Mouse (Mus musculus) megakaryocyte progenitor cell, adult 5-6 weeks (primary cell): ENCODE measurements around the gene Asb15. TPM values are rescaled to one million over a fixed set of nuclear protein-coding genes. Genes with fewer than 3 reads are reported as not detected.

Experiments
- ATAC-seq: replicated peaks from 2 replicates; pipeline ENCODE4 v1.8.0; 2016; ENCODE audit warnings: mild to moderate bottlenecking, moderate TSS enrichment, inconsistent platforms; ENCODE audit not compliant: poor library complexity
- total RNA-seq, 2 experiments: library from RNA; stranded (forward) in 1 of 2; stranded (reverse) in 1 of 2; fragments of 157-497, 149-512 nt in 1 of 2; fragments of 200-1000 nt in 1 of 2; gene quantifications; 2 replicates each; pipeline versions ENCODE4 v1.2.3 to v1.2.4; 2015 to 2017

The Asb15 gene
- total RNA-seq, 2 experiments from 2014 or later, result not detected

DNA sequence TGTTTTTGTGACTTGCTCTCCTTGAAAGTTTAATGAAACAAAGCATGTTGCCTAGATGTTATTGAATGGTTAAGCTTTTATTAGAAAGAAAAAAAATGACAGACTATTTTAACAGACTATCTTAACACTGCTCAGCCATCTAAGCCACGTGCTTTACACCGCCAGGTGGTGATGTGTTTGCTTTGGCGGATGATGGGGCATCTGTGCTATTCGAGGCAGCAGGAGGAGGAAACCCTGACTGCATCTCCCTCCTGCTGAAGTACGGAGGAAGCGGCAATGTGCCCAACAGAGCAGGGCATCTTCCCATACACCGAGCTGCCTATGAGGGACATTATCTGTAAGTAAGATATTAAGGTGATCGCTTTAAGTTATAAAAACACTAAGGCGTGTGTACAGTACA, 36.1 kb downstream of the Asb15 start:
- ATAC-seq, result no peak

DNA sequence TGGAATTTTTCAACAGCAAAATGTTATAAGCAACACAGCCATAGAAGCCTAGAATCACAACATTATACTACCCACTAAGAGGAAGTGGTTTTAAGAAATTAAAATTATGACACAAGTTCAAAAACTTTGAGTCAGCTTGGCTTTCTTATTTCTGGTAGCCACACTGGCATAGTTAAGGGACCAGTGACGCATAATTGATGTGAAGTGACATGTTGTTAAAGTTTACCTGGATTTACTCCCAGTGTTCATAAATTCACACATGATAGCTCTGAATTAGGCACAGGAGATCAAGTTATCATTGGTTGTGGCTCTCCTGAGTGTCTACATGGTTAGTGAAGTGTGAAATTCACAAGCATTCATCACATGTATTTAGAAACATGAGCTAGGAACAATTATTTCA, 36.9 kb downstream of the Asb15 start:
- no peak for ATAC-seq

DNA sequence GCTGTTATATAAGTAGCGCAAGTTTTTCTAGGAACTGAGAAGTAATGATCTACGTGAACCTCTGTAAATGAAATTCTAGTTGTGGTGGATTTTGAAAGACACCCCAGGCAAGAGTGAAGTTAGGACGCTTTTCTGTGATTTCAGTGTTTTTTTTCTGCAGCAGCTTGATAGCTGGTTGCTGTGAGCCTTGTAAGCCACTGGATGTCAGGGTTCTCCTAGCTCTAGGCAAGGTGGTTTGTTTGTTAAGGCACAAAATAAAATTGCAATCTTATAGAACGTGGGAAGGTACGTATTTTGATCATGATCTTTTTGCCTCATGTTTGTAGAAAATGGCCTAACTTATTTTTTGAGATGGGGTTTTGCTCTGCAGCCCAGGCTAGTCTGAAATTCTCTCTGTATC, 41.0 kb downstream of the Asb15 start:
- ATAC-seq, result no peak

DNA sequence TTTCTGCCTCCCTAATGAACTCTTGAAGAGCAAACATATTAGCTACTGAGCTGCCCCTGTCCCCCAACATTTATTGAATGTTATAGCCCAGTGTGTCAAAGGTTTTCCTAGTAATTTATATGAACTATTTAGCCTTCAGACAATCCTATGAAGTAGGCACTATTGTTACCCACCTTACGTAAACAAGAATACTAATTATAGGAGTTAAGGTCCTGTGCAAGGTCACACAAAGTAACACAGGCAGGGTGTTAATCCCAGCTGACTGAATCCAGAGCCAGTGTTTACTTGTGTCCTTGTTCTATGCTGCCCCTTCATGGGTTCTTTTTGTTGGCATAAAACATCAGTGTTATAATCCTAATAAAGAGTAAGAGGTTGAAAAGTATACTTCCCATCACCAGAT, 41.8 kb downstream of the Asb15 start:
- no peak for ATAC-seq

DNA sequence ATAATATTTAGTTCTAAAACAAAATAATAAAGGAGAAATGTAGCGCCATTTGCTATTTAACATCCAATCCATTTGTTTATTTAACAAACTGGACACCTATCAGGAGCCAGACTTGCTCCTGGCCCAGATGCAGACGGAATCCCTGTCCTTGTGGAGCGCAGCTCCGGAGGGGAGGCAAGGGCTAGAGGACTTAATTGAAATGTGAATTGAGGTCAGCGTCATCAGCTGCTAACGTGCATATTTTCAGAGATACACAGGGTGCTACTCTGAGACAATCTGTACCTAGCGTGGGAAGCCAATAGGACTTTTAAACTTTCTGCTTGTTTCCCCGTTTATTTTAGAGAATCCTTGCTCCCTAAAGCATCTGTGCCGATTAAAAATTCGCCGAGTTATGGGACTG, 42.3 kb downstream of the Asb15 start:
- ATAC-seq, result no peak

DNA sequence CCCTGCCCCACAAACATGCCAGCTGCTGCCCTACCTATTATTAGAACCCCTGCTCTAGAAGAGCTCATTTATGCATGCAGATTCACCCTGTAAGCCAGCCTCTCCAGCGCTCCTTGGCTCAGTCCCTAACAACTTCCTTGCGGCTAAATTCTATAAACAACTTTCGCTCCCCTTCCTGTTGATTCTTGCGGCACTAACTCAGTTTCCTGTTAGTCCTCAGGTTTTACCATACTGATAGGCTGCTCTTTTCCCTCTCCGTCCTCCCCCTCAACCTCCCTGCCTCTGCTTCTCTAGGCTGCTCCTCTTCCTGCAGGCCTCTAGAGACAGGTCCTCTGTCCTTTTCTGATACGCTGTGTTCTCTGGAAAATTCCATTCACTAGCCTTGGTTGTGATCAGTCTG, 43.2 kb downstream of the Asb15 start:
- no peak for ATAC-seq

DNA sequence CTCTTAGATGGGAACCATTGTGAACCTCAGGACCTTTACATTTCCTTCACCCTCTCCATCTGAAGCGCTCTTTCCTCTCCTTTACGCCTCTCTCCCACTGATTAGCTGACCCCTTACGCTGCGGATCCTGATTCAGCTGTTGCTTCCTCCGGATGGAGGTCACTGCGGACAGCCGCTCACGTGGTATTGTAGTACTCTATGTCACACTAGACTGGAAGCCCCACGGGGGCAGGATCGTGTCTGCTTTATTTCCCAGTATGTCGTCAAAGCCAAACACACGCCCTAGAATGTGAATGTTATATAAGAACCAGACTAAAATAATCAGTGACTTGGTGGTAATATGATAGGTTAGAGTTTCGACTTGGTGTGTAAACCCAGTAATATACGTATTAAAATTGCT, 44.5 kb downstream of the Asb15 start:
- no peak for ATAC-seq

DNA sequence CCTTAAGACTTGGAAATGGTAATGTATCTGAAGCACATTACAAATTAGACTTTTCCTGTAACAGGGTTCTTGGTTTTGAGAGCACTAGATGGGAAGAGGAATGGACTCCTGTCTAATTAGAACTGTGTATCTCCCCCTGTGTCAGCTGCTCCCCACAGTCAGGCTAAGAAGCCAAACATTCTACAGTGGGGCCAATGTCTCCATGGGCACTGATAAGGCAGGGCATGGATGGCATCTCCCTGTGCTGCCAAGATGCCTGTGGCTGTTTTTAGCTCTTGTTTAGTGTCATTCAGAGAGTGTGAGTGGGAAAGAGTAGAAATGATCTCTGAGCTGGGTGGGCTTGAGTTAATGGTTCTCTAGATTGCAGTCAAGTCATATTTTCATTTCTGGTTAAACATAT, 45.4 kb downstream of the Asb15 start:
- ATAC-seq, result no peak

DNA sequence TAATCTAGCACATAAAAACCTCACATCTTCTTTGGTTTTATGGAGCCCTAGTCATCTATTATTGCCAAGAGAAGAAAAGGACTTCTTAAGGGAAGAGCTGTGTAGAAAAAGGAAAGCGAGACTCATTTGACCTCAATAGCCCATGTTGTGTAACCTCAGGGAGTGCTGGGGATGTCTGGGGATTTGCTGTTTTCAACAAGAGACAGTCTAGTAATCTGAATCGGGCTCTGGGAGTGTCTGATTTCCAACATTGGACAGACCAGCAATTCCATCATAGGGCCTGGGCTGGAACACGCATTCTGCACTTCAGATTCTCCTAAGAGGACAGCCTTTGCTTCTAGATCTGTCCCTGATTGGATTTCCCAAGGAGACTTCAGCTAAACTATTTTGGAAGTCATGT, 55.5 kb downstream of the Asb15 start:
- ATAC-seq, result no peak

DNA sequence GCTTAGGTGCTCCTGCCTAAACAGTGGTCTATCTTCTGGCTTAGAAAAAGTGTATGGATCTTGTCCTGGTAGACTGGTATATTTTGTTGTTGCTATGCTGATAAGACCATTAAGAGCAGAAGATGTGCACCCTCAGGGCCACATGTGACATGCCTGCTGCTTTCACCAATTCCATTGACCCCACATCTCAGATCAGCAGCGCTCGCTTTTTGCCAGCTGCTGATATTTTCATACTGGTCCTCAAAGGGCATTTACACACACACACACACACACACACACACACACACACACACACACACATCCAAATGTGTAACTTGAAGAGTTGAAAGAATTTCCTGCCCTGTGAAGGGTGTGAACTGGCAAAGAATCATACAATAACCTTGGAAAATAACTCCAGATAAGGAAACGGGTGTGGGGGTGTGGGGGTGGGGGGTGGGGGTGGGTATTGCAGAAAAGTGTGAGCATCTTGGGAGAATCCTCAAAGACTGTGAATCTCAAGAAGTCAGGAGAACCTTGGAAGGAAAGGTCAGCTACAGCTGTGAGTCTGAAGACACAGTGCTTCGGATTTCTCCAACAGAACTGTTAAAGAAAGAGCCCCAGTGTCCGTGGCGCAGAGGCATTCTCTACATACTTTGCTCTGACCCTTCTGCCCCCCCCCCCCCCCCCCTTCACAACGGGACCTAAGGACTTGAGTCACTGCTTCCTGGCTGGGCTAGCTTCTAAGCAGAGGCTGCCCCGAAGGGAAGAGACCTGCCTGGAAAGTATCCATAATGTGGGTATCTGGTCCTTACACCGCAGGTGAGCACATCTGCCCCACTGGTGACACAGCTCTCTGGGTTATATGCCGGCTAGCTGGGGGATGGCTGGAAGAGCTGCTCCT, 57.7 kb downstream of the Asb15 start:
- ATAC-seq, result no peak

DNA sequence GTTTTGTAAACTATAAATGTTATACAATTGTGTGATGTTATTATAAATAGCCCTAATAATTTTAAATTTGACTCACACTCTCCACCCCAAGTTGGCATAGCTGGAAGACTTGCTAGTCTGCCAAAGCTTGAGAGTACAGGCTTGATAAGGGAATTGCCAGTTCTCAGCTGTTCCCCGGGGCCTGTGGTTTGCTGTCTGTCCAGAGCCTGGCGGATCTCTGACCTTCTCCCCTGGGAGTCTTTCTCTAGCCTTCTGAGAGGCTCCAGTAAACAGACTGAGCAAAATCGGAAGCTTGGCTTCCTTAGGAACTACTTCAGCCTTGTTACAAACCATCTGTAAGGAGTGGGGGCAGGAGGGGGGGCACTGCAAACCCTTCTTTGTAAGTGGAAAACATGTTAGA, 58.9 kb downstream of the Asb15 start:
- no peak for ATAC-seq

DNA sequence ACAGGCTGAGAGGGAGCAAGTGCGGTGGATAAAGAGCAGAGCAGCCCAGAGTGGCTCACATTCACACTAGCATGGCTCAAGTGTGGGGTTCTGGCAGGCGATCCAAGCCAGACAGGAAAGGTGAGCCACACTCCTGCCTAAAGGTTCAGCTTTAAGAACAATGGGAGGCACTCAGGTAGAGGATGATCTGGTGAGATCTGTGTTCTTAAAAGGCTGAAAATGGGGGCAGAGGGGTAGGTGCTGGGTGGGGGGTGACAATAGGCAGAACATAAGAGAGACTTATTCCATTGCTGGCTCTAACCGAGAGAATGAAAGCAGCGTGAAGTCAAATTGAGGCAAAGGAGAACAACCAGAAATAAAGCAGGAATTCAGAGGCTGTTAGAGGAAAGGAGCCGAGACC, 62.3 kb downstream of the Asb15 start:
- no peak for ATAC-seq

DNA sequence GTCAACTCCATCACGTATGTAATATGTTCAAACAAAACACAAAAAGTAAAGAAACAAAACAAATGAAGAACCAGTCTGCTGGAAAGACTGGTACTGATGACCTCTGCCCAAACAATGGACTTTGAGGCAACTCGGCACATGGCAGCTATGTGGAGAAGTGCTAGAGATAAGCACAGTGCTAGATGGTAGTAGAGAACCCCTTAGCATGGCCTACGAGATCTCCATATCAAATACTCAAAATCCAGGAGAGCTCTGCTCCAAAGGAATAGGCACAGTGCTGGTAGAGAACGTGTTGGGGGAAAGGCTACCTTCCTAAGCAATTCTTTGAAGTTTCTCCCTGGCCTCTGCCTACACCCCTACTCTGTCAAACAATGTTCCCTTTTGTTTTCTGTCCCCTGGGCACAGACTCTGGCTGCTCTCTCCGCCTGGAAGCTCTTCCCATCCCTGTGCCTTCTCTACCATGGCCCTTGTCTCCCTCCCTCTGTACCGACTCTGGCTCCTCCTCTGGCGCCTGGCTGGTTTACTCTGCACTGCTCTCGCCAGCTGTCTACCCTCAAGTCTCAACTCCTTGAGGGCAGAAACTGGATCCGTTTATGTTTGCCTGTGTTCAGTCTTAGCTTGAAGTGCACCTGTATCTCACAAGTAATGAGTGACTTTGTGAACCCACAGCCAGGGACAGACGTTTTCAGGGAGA, 63.7 kb downstream of the Asb15 start:
- no peak for ATAC-seq

DNA sequence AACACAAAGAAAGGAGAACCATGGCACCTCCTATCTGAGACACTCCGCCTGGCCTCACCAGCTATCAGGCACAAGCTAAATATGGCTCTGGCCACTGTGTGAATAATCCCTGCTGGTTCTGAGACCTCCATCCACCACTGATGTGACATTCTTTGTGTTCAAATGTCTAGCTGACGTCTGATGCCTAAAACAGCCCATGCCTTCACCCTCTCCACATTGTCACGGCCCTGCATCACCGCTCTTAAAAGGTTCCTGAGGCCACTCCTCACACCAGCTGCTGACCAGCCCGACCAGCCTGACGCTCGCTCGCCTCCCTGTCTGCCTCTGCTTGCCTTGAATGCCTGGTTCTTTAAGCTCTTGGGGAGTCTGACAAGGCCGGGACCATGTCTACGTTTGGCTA, 69.6 kb downstream of the Asb15 start, which contains the start of gene Lmod2:
Gene Lmod2 (plus strand): TSS at position 263 of the 400 bp plus-strand sequence.
- ATAC-seq, result no peak

DNA sequence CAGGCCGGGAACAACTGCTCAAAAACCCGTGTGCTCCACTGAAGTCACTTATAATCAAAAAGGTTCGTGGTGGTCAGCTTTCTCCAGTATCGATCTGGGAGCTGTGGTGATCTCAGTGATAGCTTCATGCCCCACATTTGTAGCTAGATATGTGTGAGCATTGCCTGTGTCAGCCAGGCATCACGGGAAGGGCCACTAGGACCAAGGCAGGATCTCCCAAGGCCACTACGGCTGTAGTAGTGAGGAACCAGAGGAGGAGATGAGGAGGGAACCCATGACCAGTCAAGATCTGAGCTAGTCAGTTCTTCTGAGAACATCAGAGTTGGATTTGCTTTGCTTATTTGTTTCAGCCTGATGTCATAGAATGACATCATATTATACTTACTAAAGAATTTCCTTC, 71.2 kb downstream of the Asb15 start:
- no peak for ATAC-seq

DNA sequence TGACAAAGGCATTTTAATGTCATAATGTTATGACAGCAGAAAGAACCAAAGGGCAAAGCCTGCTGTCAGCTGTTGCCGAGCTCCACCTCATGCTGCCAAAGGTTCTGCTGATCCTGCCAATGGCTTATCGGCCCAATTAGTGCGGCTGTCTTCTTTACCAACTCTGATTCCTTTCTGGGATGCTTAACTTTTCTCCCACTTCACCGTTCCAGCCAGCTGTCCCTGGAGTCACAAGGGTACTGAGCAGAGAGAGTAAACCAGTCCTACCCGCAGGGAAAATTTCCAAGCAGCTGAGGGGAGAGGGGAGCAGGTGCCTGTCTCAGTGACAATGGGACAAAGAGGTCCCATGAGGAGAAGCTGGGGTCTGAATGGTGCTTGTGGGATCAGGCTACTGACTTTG, 71.7 kb downstream of the Asb15 start:
- ATAC-seq, result no peak

DNA sequence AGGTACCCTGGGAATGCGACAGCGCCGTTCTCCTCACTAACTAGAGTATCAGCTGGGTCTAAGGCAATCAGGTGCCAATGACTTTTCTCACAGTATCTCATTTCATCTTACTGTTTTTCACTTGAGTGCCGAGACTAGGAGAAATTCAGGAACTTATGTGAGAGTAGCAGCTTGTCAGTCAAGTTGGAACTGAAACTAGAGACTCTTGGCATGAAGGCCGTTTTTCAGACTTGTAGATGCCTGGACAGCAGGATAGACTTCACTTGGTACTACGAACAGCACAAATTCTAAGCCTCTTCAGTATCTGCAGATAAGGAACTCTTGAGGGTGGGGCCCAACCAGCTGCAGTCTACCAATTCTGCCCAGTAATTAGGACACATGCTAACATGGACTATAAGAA, 72.2 kb downstream of the Asb15 start:
- ATAC-seq, result peak; percentile 42; the same call in 1 of the 2 replicates

DNA sequence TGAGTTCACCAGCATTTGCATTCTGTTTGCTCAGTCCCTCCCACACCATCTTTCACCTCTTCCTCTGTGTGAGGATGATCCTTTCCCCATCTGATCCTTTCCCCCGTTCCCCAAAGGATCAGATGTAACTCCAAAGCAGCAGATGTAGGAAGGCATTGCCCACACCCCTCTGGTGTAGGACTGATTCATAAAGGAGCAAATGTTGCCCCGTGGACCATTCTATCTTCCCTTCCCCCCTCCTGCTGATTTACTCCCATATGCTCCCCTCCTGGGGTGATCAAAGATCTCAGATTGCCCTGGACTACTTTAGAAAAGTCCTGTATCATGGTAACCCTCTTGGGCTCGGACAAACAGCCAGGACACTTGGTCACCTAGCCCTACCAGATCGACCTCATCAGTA, 72.8 kb downstream of the Asb15 start:
- no peak for ATAC-seq

DNA sequence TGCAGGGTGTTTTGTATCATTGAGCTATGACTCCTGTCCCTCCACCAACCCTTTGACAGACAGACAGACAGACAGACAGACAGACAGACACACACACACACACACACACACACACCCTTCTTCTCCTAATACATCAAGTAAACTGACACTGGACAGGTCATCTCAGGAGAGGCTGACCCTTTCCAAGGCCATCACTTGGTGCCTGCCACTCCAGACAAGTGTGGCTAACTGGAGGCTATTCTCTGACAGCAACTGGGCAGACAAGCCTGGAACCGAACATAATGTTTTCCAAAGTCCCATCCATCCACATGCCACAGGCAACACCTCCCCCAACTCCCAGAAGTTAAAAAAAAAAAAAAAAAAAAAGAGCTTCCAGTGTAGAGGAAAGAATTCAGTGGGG, 73.7 kb downstream of the Asb15 start:
- ATAC-seq, result no peak

DNA sequence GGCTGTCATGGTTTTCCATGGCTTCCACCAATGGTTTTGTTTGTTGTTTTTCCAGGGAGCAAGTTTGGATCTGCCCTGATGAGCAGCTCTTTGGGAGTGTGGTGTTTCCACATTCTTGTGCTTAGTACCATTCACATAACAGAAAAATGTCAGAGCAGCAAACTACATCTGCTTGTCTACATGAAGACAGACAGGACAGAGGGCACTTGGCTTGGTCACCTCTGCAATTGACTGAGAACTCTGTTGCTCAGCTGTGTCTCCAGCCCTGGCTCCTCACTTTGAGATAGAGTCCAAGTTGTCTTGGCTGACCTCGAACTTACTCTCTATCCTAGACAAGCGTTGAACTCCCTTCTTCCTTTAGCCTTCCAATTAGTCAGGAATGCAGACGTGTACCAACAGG, 74.4 kb downstream of the Asb15 start:
- ATAC-seq, result no peak

DNA sequence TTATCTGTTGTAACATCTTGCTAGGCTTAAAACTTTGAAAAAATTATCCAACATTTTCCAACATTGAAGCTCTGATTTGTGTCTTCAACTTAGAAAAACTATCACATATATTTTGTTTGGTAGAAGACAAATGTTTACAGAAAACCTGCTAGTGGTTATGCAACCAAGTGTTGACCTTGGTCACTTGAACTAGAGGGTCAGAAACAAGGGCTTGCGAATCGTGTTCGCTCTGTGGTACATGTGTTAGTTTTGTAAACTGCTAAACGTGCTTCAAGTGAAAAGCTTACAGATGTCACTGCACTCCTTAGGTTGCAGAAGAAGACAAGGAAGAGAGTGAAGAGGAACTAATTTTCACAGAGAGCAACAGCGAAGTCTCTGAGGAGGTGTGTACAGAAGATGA, 75.0 kb downstream of the Asb15 start:
- no peak for ATAC-seq

DNA sequence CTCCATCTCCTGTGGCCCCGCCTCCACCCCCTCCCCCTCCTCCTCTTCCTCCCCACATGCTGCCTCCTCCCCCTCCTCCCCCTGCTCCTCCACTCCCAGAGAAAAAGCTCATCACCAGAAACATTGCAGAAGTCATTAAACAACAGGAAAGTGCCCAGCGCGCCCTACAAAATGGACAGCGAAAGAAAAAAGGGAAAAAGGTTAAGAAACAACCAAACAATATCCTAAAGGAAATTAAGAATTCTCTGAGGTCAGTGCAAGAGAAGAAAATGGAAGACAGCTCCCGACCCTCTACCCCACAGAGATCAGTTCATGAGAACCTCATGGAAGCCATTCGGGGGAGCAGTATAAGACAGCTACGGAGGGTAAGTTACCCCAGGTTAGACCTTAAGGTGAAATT, 76.3 kb downstream of the Asb15 start:
- no peak for ATAC-seq
